Mouse (Mus musculus) MEL (cell line): ENCODE measurements around the gene Tm4sf19. TPM values are rescaled to one million over a fixed set of nuclear protein-coding genes. Genes with fewer than 3 reads are reported as not detected.

Experiments used
- DNase-seq: peaks from one replicate; pipeline ENCODE4 v3.0.0; 2011; ENCODE audit warnings: low read depth, low spot score
- H3K27ac ChIP-seq: 2 replicates; pipeline ENCODE4 v1.5.1; 2012; ENCODE audit warnings: low read depth, mild to moderate bottlenecking, control low read depth, low read length, moderate library complexity; ENCODE audit not compliant: control insufficient read depth
- H3K27me3 ChIP-seq, 2 experiments: fragments of 150-350 bp in 1 of 2; sonication (generic) in 1 of 2; 2 replicates each; pipeline ENCODE4 v1.6.1; 2012; ENCODE audit warnings: low read length in 2 of 2, mild to moderate bottlenecking in 2 of 2, improper control_type of control experiment in 1 of 2, moderate library complexity in 1 of 2; ENCODE audit not compliant: insufficient read depth in 2 of 2, control insufficient read depth in 1 of 2
- H3K36me3 ChIP-seq, 2 experiments: 2 replicates each; pipeline ENCODE4 v1.6.1; 2012 to 2014; ENCODE audit warnings: low read length in 2 of 2, improper control_type of control experiment in 1 of 2, inconsistent platforms in 1 of 2, mild to moderate bottlenecking in 1 of 2; ENCODE audit not compliant: insufficient read depth in 2 of 2, control insufficient read depth in 1 of 2
- H3K4me1 ChIP-seq, 2 experiments: fragments of 150-350 bp in 1 of 2; sonication (generic) in 1 of 2; 2 replicates each; pipeline ENCODE4 v1.6.1; 2012; ENCODE audit warnings: low read length in 2 of 2, improper control_type of control experiment in 1 of 2, mild to moderate bottlenecking in 1 of 2; ENCODE audit not compliant: insufficient read depth in 2 of 2, control insufficient read depth in 1 of 2
- H3K4me3 ChIP-seq, 2 experiments: fragments of 150-350 bp in 1 of 2; sonication (generic) in 1 of 2; 2 replicates each; pipeline ENCODE4 v1.5.1; 2012; ENCODE audit warnings: low read depth in 2 of 2, low read length in 2 of 2, mild to moderate bottlenecking in 2 of 2, moderate library complexity in 2 of 2, control low read depth in 1 of 2, improper control_type of control experiment in 1 of 2; ENCODE audit not compliant: control insufficient read depth in 1 of 2, insufficient read depth in 1 of 2
- H3K79me2 ChIP-seq: 2 replicates; pipeline ENCODE4 v1.6.1; 2012; ENCODE audit warnings: mild to moderate bottlenecking, low read length, moderate library complexity; ENCODE audit not compliant: control insufficient read depth, poor library complexity, insufficient read depth
- H3K9ac ChIP-seq: 2 replicates; pipeline ENCODE4 v1.6.1; 2012; ENCODE audit warnings: low read depth, mild to moderate bottlenecking, control low read depth, low read length, moderate library complexity; ENCODE audit not compliant: control insufficient read depth, poor library complexity, severe bottlenecking
- H3K9me3 ChIP-seq: fragments of 150-350 bp; sonication (generic); replicated peaks from 2 replicates; pipeline ENCODE4 v1.6.1; 2012; ENCODE audit warnings: mild to moderate bottlenecking, low read length, improper control_type of control experiment, moderate library complexity; ENCODE audit not compliant: insufficient read depth
- BHLHE40 ChIP-seq: IDR thresholded peaks from 2 replicates; pipeline ENCODE4 v1.6.1; 2012; ENCODE audit warnings: low read depth, mild to moderate bottlenecking, inconsistent platforms, low read length, improper control_type of control experiment, borderline replicate concordance
- CHD1 ChIP-seq: IDR thresholded peaks from 2 replicates; pipeline ENCODE4 v1.6.1; 2012; ENCODE audit warnings: low read depth, mild to moderate bottlenecking, inconsistent platforms, low read length, improper control_type of control experiment
- E2F4 ChIP-seq: IDR thresholded peaks from 2 replicates; pipeline ENCODE4 v1.6.1; 2011; ENCODE audit warnings: low read depth, low read length, improper control_type of control experiment, borderline replicate concordance
- ELF1 ChIP-seq: IDR thresholded peaks from 2 replicates; pipeline ENCODE4 v1.6.1; 2014; ENCODE audit warnings: low read depth, mild to moderate bottlenecking, inconsistent platforms, low read length, improper control_type of control experiment, moderate library complexity
- EP300 ChIP-seq, 2 experiments: IDR thresholded peaks; 2 replicates each; pipeline ENCODE4 v1.6.1; 2011; ENCODE audit warnings: improper control_type of control experiment in 2 of 2, low read length in 2 of 2, low read depth in 1 of 2, mild to moderate bottlenecking in 1 of 2
- ETS1 ChIP-seq: IDR thresholded peaks from 2 replicates; pipeline ENCODE4 v1.6.1; 2012; ENCODE audit warnings: low read depth, mild to moderate bottlenecking, inconsistent platforms, low read length, improper control_type of control experiment, moderate library complexity
- GABPA ChIP-seq: IDR thresholded peaks from 2 replicates; pipeline ENCODE4 v1.6.1; 2012; ENCODE audit warnings: low read depth, mild to moderate bottlenecking, inconsistent platforms, low read length, improper control_type of control experiment, moderate library complexity
- GATA1 ChIP-seq: IDR thresholded peaks from 2 replicates; pipeline ENCODE4 v1.6.1; 2011; ENCODE audit warnings: low read depth, low read length, improper control_type of control experiment
- JUND ChIP-seq: IDR thresholded peaks from 2 replicates; pipeline ENCODE4 v1.6.1; 2011; ENCODE audit warnings: low read depth, mild to moderate bottlenecking, improper control_type of control experiment, low read length
- MAFK ChIP-seq: IDR thresholded peaks from 2 replicates; pipeline ENCODE4 v1.6.1; 2011; ENCODE audit warnings: low read depth, mild to moderate bottlenecking, low read length, improper control_type of control experiment, borderline replicate concordance
- MAZ ChIP-seq: IDR thresholded peaks from 2 replicates; pipeline ENCODE4 v1.6.1; 2012; ENCODE audit warnings: low read depth, mild to moderate bottlenecking, inconsistent platforms, low read length, improper control_type of control experiment
- MEF2A ChIP-seq: IDR thresholded peaks from 2 replicates; pipeline ENCODE4 v1.6.1; 2014; ENCODE audit warnings: low read depth, mild to moderate bottlenecking, inconsistent platforms, low read length, improper control_type of control experiment; ENCODE audit not compliant: poor library complexity, insufficient replicate concordance, severe bottlenecking; ENCODE audit errors: extremely low read depth
- MXI1 ChIP-seq: IDR thresholded peaks from 2 replicates; pipeline ENCODE4 v1.6.1; 2011; ENCODE audit warnings: mild to moderate bottlenecking, low read depth, low read length, improper control_type of control experiment
- MYB ChIP-seq: IDR thresholded peaks from 2 replicates; pipeline ENCODE4 v1.6.1; 2011; ENCODE audit warnings: mild to moderate bottlenecking, low read depth, low read length, improper control_type of control experiment
- MYC ChIP-seq: IDR thresholded peaks from 2 replicates; pipeline ENCODE4 v1.6.1; 2011; ENCODE audit warnings: low read depth, mild to moderate bottlenecking, low read length, improper control_type of control experiment, moderate library complexity
- NELFE ChIP-seq: IDR thresholded peaks from 2 replicates; pipeline ENCODE4 v1.6.1; 2011; ENCODE audit warnings: low read depth, low read length, improper control_type of control experiment
- NRF1 ChIP-seq: IDR thresholded peaks from 2 replicates; pipeline ENCODE4 v1.6.1; 2014; ENCODE audit warnings: low read depth, mild to moderate bottlenecking, inconsistent platforms, low read length, improper control_type of control experiment, moderate library complexity; ENCODE audit not compliant: poor library complexity, insufficient read depth, severe bottlenecking
- POLR2A ChIP-seq, 2 experiments: IDR thresholded peaks; 2 replicates each; pipeline ENCODE4 v1.6.1; 2011 to 2012; ENCODE audit warnings: low read length in 2 of 2, mild to moderate bottlenecking in 2 of 2, control low read depth in 1 of 2, improper control_type of control experiment in 1 of 2, low read depth in 1 of 2, moderate library complexity in 1 of 2; ENCODE audit not compliant: control insufficient read depth in 1 of 2, insufficient read depth in 1 of 2, poor library complexity in 1 of 2
- POLR2AphosphoS2 ChIP-seq: IDR thresholded peaks from 2 replicates; pipeline ENCODE4 v1.6.1; 2011; ENCODE audit warnings: low read length, improper control_type of control experiment
- RAD21 ChIP-seq: IDR thresholded peaks from 2 replicates; pipeline ENCODE4 v1.6.1; 2011; ENCODE audit warnings: mild to moderate bottlenecking, low read depth, low read length, improper control_type of control experiment
- RCOR1 ChIP-seq: IDR thresholded peaks from 2 replicates; pipeline ENCODE4 v1.6.1; 2012; ENCODE audit warnings: low read depth, mild to moderate bottlenecking, inconsistent platforms, low read length, improper control_type of control experiment
- SMC3 ChIP-seq: IDR thresholded peaks from 2 replicates; pipeline ENCODE4 v1.6.1; 2011; ENCODE audit warnings: low read depth, low read length, improper control_type of control experiment
- TAL1 ChIP-seq: IDR thresholded peaks from 2 replicates; pipeline ENCODE4 v1.6.1; 2012; ENCODE audit warnings: mild to moderate bottlenecking, inconsistent platforms, low read length, moderate library complexity, mixed read lengths
- TBP ChIP-seq: IDR thresholded peaks from 2 replicates; pipeline ENCODE4 v1.8.0; 2011; ENCODE audit warnings: low read depth, low read length, improper control_type of control experiment
- UBTF ChIP-seq: IDR thresholded peaks from 2 replicates; pipeline ENCODE4 v1.6.1; 2012; ENCODE audit warnings: low read depth, mild to moderate bottlenecking, inconsistent platforms, low read length, improper control_type of control experiment, moderate library complexity, borderline replicate concordance; ENCODE audit not compliant: insufficient read depth
- USF2 ChIP-seq, 2 experiments: IDR thresholded peaks; 2 replicates each; pipeline ENCODE4 v1.6.1; 2011 to 2012; ENCODE audit warnings: improper control_type of control experiment in 2 of 2, low read length in 2 of 2, borderline replicate concordance in 1 of 2, inconsistent platforms in 1 of 2, low read depth in 1 of 2, mild to moderate bottlenecking in 1 of 2; ENCODE audit not compliant: insufficient read depth in 1 of 2
- ZC3H11A ChIP-seq: IDR thresholded peaks from 2 replicates; pipeline ENCODE4 v1.6.1; 2012; ENCODE audit warnings: low read depth, mild to moderate bottlenecking, inconsistent platforms, low read length, improper control_type of control experiment
- ZKSCAN1 ChIP-seq: IDR thresholded peaks from 2 replicates; pipeline ENCODE4 v1.6.1; 2012; ENCODE audit warnings: low read depth, mild to moderate bottlenecking, inconsistent platforms, low read length, improper control_type of control experiment, moderate library complexity
- ZNF384 ChIP-seq: IDR thresholded peaks from 2 replicates; pipeline ENCODE4 v1.6.1; 2012; ENCODE audit warnings: low read depth, mild to moderate bottlenecking, inconsistent platforms, low read length, improper control_type of control experiment
- polyA plus RNA-seq, 2 experiments: library from polyadenylated mRNA; stranded (reverse) in 1 of 2; unstranded in 1 of 2; fragments of >175 nt in 1 of 2; fragments of >200 nt in 1 of 2; gene quantifications; 2 replicates each; pipeline versions ENCODE4 v1.2.1 to v1.2.4; 2012; ENCODE audit warnings: low replicate concordance in 2 of 2, low read depth in 1 of 2; ENCODE audit not compliant: insufficient read length in 2 of 2, insufficient read depth in 1 of 2, missing spikeins in 1 of 2
- total RNA-seq: library from RNA; depleted of rRNA; stranded (reverse); fragments of 300-350 nt; gene quantifications from 2 replicates; pipeline ENCODE4 v1.2.3, GENCODE M21; 2012

Tm4sf19 gene
- total and polyA plus RNA-seq, 3 experiments: 0.06 TPM; not detected in 2

GRCm38 (mm10) chr16:32445558-32445957 is 45.3 kb downstream of the Tm4sf19 start:
- peaks cover 15% of the 10 kb centered on the region for H3K79me2 ChIP-seq
- H3K27ac ChIP-seq: peak overlapping the region; percentile 88
- peaks cover 40 to 47% of the 10 kb centered on the region in 2 experiments for H3K4me1 ChIP-seq
- no peak overlapping the region for H3K4me3 ChIP-seq
- DNase-seq: no peak
- H3K36me3 ChIP-seq: peaks cover 0 to 59% of the 10 kb centered on the region in 2 experiments; a peak in 2 of 4 replicates
- H3K9ac ChIP-seq: no peak overlapping the region
- no peak for TF ChIP-seq MAFK
- TF ChIP-seq ELF1: no peak
- no peak for TF ChIP-seq MYB
- TF ChIP-seq CHD1: no peak
- TF ChIP-seq USF2 (IDR thresholded peaks at IDR 0.05; ENCODE audit: borderline replicate concordance in 1 of 2, insufficient read depth in 1 of 2, low read depth in 1 of 2, low read length in 2 of 2): no peak
- TF ChIP-seq JUND: no peak
- no peak for TF ChIP-seq E2F4
- no peak for TF ChIP-seq POLR2AphosphoS2
- TF ChIP-seq POLR2A (IDR thresholded peaks at IDR 0.05; ENCODE audit: control insufficient read depth in 1 of 2, insufficient read depth in 1 of 2, low read depth in 1 of 2, low read length in 2 of 2, poor library complexity in 1 of 2): no peak
- TF ChIP-seq BHLHE40: no peak
- TF ChIP-seq MYC: no peak
- TF ChIP-seq NELFE: no peak
- no peak for TF ChIP-seq RAD21
- TF ChIP-seq ZC3H11A: no peak
- TF ChIP-seq MXI1: no peak
- no peak for TF ChIP-seq UBTF
- no peak for TF ChIP-seq ETS1
- no peak for TF ChIP-seq SMC3
- no peak for TF ChIP-seq ZKSCAN1
- TF ChIP-seq RCOR1: no peak
- no peaks in the 10 kb centered on the region for H3K9me3 ChIP-seq
- no peaks in the 10 kb centered on the region for H3K27me3 ChIP-seq

DNA sequence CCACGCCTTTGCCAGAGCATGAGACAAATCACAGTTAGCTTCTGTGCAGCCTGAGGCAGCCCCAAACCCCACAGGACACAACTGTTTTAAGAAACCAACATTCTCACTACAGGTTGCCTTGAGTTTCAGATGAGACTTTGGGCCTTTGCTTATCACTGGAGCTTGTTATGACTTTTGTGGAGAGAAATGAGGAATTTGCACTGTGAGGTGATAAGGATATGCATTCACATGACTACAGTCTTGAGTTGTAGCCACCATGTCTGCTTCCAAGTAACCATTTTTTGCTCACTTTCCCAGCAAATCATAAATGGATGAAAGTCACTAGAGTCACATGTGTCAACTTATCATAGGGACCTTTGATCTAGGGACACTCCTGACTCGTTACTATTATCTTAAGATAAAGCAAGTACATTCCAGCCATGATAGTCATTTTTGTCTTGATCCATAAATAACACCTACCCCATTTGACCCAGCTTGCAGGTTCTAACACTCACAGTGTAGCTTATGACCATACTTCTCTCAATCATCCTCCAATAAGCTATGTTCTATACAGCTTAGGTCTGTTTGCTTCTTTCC is 46.3 kb downstream of the Tm4sf19 start:
- Histone ChIP-seq H3K27ac (peak overlapping the region; percentile 27), H3K9me3 (no peaks in the 10 kb centered on the region), H3K79me2 (peaks cover 15% of the 10 kb centered on the region), H3K9ac (no peak overlapping the region), H3K36me3 (peaks cover 0 to 64% of the 10 kb centered on the region in 2 experiments; a peak in 2 of 4 replicates), H3K27me3 (no peaks in the 10 kb centered on the region), H3K4me3 (no peak overlapping the region), H3K4me1 (peaks cover 43 to 54% of the 10 kb centered on the region in 2 experiments)
- DNase-seq: peak; percentile 66
- TF ChIP-seq SMC3 (no peak), TBP (0 out of 2 replicates have a peak, but pooled peaks have one; percentile 29), TAL1 (0 out of 2 replicates have a peak, but pooled peaks have one; percentile 3), ZNF384 (no peak), MAFK (no peak), GABPA (no peak), POLR2A (IDR thresholded peaks at IDR 0.05; ENCODE audit: control insufficient read depth in 1 of 2, insufficient read depth in 1 of 2, low read depth in 1 of 2, low read length in 2 of 2, poor library complexity in 1 of 2) (no peak), BHLHE40 (peak; percentile 90), RCOR1 (no peak; the same call in 1 of the 2 replicates), ETS1 (peak; percentile 73), NRF1 (no peak), EP300 (IDR thresholded peaks at IDR 0.05; ENCODE audit: low read depth in 1 of 2, low read length in 2 of 2) (peak; percentile 63 to 71; a peak in 3 of 4 replicates), E2F4 (no peak), CHD1 (no peak), GATA1 (peak; percentile 83), MEF2A (no peak), ZKSCAN1 (no peak), MAZ (no peak)
